ENCODE assay signal across 11 mouse cellular contexts in genomic region chr5:38549461-38549909, GRCm38 (mm10). TPM values are rescaled to one million over a fixed set of nuclear protein-coding genes. Genes with fewer than 3 reads are reported as not detected.
DNase-seq lines count a peak whose midpoint lies in the region; ATAC-seq and TF ChIP-seq lines count a peak whose summit lies in the region.
"Had no signal": no experiment of that assay in that cellular context is flagged by ENCODE, and none has a peak within 500 bp of the region (broad histone marks: within the 10 kb centered on the region; RNA-seq: fewer than 3 reads in every experiment).

No protein-coding gene starts in this region.

- 72% methylated on average over 3 of the region's 3 CpGs for WGBS in forebrain, postnatal 0 days
- WGBS in forebrain, embryonic 11.5 days, result 92% methylated on average over 3 of the region's 3 CpGs
- WGBS in neural tube, embryonic 13.5 days, result 77% methylated on average over 3 of the region's 3 CpGs
- 65% methylated on average over 3 of the region's 3 CpGs for WGBS in limb, embryonic 13.5 days

- no peaks in the 10 kb centered on the region for H3K9me3 ChIP-seq in forebrain, postnatal 0 days (ENCODE audit: low read length)
- no peaks in the 10 kb centered on the region for H3K9me3 ChIP-seq in forebrain, embryonic 11.5 days (ENCODE audit: control insufficient read depth, low read length)
- no peaks in the 10 kb centered on the region for H3K9me3 ChIP-seq in neural tube, embryonic 13.5 days
- H3K9me3 ChIP-seq in limb, embryonic 13.5 days, result no peaks in the 10 kb centered on the region

- H3K27me3 ChIP-seq in forebrain, postnatal 0 days (ENCODE audit: insufficient read depth, low read length), result no peaks in the 10 kb centered on the region
- no peaks in the 10 kb centered on the region for H3K27me3 ChIP-seq in forebrain, embryonic 11.5 days (ENCODE audit: control insufficient read depth, insufficient read depth, low read length)
- no peaks in the 10 kb centered on the region for H3K27me3 ChIP-seq in neural tube, embryonic 13.5 days
- H3K27me3 ChIP-seq in limb, embryonic 13.5 days, result no peaks in the 10 kb centered on the region

- no peak overlapping the region for H3K4me3 ChIP-seq in forebrain, postnatal 0 days (ENCODE audit: low read depth, low read length)
- H3K4me3 ChIP-seq in forebrain, embryonic 11.5 days (ENCODE audit: low read depth, low read length), result no peak overlapping the region
- H3K4me3 ChIP-seq in neural tube, embryonic 13.5 days, result no peak overlapping the region
- no peak overlapping the region for H3K4me3 ChIP-seq in limb, embryonic 13.5 days

- TF ChIP-seq CTCF in forebrain, postnatal 0 days (IDR thresholded peaks at IDR 0.05; ENCODE audit: low read depth), result no peak

- H3K4me2 ChIP-seq in forebrain, postnatal 0 days (ENCODE audit: low read depth), result no peak overlapping the region
- no peak overlapping the region for H3K4me2 ChIP-seq in forebrain, embryonic 11.5 days (ENCODE audit: low read depth, low read length, severe bottlenecking)
- no peak overlapping the region for H3K4me2 ChIP-seq in neural tube, embryonic 13.5 days
- H3K4me2 ChIP-seq in limb, embryonic 13.5 days (replicated peaks), result 0 out of 2 replicates have a peak overlapping the region, but pooled peaks have one; percentile 15

- no peak overlapping the region; the same call in 1 of the 2 replicates for H3K27ac ChIP-seq in forebrain, postnatal 0 days (ENCODE audit: low read depth, low read length)
- H3K27ac ChIP-seq in forebrain, embryonic 11.5 days (ENCODE audit: low read depth, low read length), result no peak overlapping the region
- peak overlapping the region; percentile 61 for H3K27ac ChIP-seq in neural tube, embryonic 13.5 days (replicated peaks)
- peak overlapping the region; percentile 73 for H3K27ac ChIP-seq in limb, embryonic 13.5 days

- H3K4me1 ChIP-seq in forebrain, postnatal 0 days (ENCODE audit: insufficient read depth), result 0 out of 2 replicates have a peak, but pooled peaks cover 6% of the 10 kb centered on the region
- H3K4me1 ChIP-seq in forebrain, embryonic 11.5 days (replicated peaks; ENCODE audit: control insufficient read depth, insufficient read depth, low read length), result no peaks in the 10 kb centered on the region
- H3K4me1 ChIP-seq in neural tube, embryonic 13.5 days (replicated peaks), result peaks cover 34% of the 10 kb centered on the region
- H3K4me1 ChIP-seq in limb, embryonic 13.5 days, result peaks cover 26% of the 10 kb centered on the region

- peaks cover 82% of the 10 kb centered on the region for H3K36me3 ChIP-seq in forebrain, postnatal 0 days (ENCODE audit: insufficient read depth)
- H3K36me3 ChIP-seq in forebrain, embryonic 11.5 days (ENCODE audit: control insufficient read depth, insufficient read depth, low read length), result peaks cover 9% of the 10 kb centered on the region
- H3K36me3 ChIP-seq in neural tube, embryonic 13.5 days, result peaks cover 95% of the 10 kb centered on the region
- H3K36me3 ChIP-seq in limb, embryonic 13.5 days, result peaks cover 90% of the 10 kb centered on the region

- H3K9ac ChIP-seq in forebrain, postnatal 0 days, result no peak overlapping the region
- no peak overlapping the region for H3K9ac ChIP-seq in forebrain, embryonic 11.5 days (ENCODE audit: low read length)
- H3K9ac ChIP-seq in neural tube, embryonic 13.5 days, result no peak overlapping the region
- no peak overlapping the region for H3K9ac ChIP-seq in limb, embryonic 13.5 days

- peak; percentile 21 for ATAC-seq in forebrain, postnatal 0 days
- ATAC-seq in forebrain, embryonic 11.5 days (replicated peaks; ENCODE audit: low FRiP score), result no peak
- no peak for ATAC-seq in neural tube, embryonic 13.5 days (ENCODE audit: low read depth)
- ATAC-seq in limb, embryonic 13.5 days (ENCODE audit: low FRiP score, low read depth), result peak; percentile 62
- no peak for ATAC-seq in inflammation-experienced regulatory T-cells, adult 6 months
- no peak for ATAC-seq in activated CD4-positive, CD25-positive, alpha-beta regulatory T cell, adult 4 months
- ATAC-seq: CD4-positive, CD25-positive, alpha-beta regulatory T cell, adult 4 months had no signal

- DNase-seq in forebrain, postnatal 0 days, result no peak
- no peak for DNase-seq in forebrain, embryonic 11.5 days (ENCODE audit: low spot score)
- no peak for DNase-seq in neural tube, embryonic 10.5 days (ENCODE audit: extremely low spot score, low spot score)
- no peak for DNase-seq in layer of hippocampus, adult 8-10 months (ENCODE audit: low spot score in 2 of 2)
- DNase-seq: adrenal gland, postnatal 25 days; midbrain, embryonic 14.5 days had no signal

RNA-seq across cellular contexts. Expression of gene Wdr1, which starts 13.5 kb away (rescaled TPM):
- 230 and 256 TPM in 2 replicates for total RNA-seq in forebrain, postnatal 0 days (2014; rRNA removed)
- polyA plus RNA-seq in forebrain, postnatal 0 days (2015; fragmentation: Nextera tagmentation; extraction: Ambion mirVana), result 156 and 192 TPM in 2 replicates
- polyA plus RNA-seq in forebrain, embryonic 11.5 days (2014; fragmentation: Nextera tagmentation; extraction: Ambion mirVana), result 157 and 174 TPM in 2 replicates
- polyA plus RNA-seq in neural tube, embryonic 13.5 days (2015; fragmentation: Nextera tagmentation; extraction: Ambion mirVana), result 148 and 172 TPM in 2 replicates
- polyA plus RNA-seq in limb, embryonic 13.5 days (2015; fragmentation: Nextera tagmentation; extraction: Ambion mirVana), result 203 and 206 TPM in 2 replicates
- 100 to 1,000 TPM; 339 to 508 (median 369) TPM for polyA plus RNA-seq in inflammation-experienced regulatory T-cells, adult 6 months (2017; shearing (Covaris generic))
- polyA plus RNA-seq in activated CD4-positive, CD25-positive, alpha-beta regulatory T cell, adult 4 months (2017; shearing (Covaris generic)), result 100 to 1,000 TPM; 424 to 463 TPM
- 100 to 1,000 TPM; 214 to 223 (median 220) TPM for total RNA-seq in layer of hippocampus, adult 8-10 months (2022)

RNA-seq across cellular contexts. Expression of gene Slc2a9, which starts 46.5 kb away (rescaled TPM):
- 2.2 and 5.0 TPM in 2 replicates for total RNA-seq in forebrain, postnatal 0 days (2014; rRNA removed)
- 0.36 and 0.81 TPM in 2 replicates for polyA plus RNA-seq in forebrain, postnatal 0 days (2015; fragmentation: Nextera tagmentation; extraction: Ambion mirVana)
- polyA plus RNA-seq in forebrain, embryonic 11.5 days (2014; fragmentation: Nextera tagmentation; extraction: Ambion mirVana), result 0.37 TPM in 1 of 2 replicates, not detected in the other
- 0.12 and 0.64 TPM in 2 replicates for polyA plus RNA-seq in neural tube, embryonic 13.5 days (2015; fragmentation: Nextera tagmentation; extraction: Ambion mirVana)
- polyA plus RNA-seq in limb, embryonic 13.5 days (2015; fragmentation: Nextera tagmentation; extraction: Ambion mirVana), result 0.28 and 0.32 TPM in 2 replicates
- 10 to 100 TPM in 1 of 3 experiments, 1 to 10 TPM in 2; 7.6 to 10.5 (median 8.7) TPM for polyA plus RNA-seq in inflammation-experienced regulatory T-cells, adult 6 months (2017; shearing (Covaris generic))
- 10 to 100 TPM in 1 of 2 experiments, 1 to 10 TPM in 1; 4.7 to 11.3 TPM for polyA plus RNA-seq in activated CD4-positive, CD25-positive, alpha-beta regulatory T cell, adult 4 months (2017; shearing (Covaris generic))
- 1 to 10 TPM; 1.9 to 5.3 (median 4.3) TPM for total RNA-seq in layer of hippocampus, adult 8-10 months (2022)

Comparison
In these comparisons a context has a peak if more than half of its experiments do, and no peak if none do; other contexts are left out.
1. ATAC-seq: peak in forebrain, postnatal 0 days (single experiment) and limb, embryonic 13.5 days (single experiment); none in forebrain, embryonic 11.5 days (single experiment), neural tube, embryonic 13.5 days (single experiment), inflammation-experienced regulatory T-cells, adult 6 months (single experiment) and activated CD4-positive, CD25-positive, alpha-beta regulatory T cell, adult 4 months (single experiment).
2. H3K27ac ChIP-seq: peak in neural tube, embryonic 13.5 days (single experiment) and limb, embryonic 13.5 days (single experiment); none in forebrain, postnatal 0 days (single experiment) and forebrain, embryonic 11.5 days (single experiment).